Mouse (Mus musculus) natural killer cell, adult 2 months (primary cell): Measurements from ENCODE around the gene Lrrc8d.

Source experiments
- DNase-seq, 2 experiments: peaks; one replicate each; pipeline ENCODE4 v3.0.0; 2022; ENCODE audit warnings: low spot score in 2 of 2

Gene Lrrc8d

DNA sequence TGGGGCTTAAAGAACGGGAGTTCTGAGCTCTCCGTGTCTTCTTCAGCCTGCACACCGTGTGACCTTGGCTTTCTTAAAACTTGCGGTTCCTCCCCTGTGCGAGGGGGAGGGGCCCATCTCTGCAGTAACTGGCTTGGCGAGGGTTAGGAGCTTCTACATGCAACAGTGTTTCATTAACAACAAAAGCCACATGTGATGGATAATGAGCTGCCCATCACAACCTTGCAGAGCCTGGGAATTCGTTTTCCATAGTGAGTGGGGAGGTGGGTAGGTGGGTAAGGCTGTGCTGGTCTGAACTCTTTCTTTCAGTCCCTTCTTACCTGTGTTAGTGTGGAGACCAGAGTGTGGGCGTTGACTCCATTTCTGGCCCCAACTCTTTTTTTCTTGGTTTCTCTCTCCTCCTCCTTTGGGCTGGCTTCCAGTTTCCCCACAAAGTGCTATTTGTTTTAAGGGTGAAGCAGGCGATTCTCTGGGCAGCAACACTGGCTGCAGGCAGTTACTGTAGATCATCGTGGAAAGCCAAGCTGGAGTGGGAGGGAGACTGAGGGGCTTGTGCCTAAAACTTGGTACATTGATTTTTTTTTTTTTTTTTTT is 15.9 kb downstream of the Lrrc8d start:
- DNase-seq, result no peak

DNA sequence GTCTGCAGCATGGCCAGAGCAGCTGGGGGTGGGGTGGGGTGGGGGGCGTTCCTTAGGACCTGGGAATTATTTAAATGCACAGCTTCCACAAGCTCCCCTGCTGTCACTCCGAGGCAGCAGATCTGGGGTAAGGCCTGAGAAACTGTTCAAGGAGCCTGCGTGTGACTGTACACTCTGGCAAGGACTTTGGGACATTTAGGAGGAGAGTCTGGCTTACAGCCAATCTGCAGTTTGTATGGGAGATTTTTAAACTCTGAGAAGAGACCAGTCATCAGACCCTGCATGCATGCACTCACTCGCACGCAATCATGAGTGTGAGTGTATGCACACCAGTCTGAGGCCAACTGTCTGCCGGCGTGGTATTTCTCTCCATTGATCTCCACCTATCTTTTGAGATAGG is 17.5 kb downstream of the Lrrc8d start:
- DNase-seq, result no peak

DNA sequence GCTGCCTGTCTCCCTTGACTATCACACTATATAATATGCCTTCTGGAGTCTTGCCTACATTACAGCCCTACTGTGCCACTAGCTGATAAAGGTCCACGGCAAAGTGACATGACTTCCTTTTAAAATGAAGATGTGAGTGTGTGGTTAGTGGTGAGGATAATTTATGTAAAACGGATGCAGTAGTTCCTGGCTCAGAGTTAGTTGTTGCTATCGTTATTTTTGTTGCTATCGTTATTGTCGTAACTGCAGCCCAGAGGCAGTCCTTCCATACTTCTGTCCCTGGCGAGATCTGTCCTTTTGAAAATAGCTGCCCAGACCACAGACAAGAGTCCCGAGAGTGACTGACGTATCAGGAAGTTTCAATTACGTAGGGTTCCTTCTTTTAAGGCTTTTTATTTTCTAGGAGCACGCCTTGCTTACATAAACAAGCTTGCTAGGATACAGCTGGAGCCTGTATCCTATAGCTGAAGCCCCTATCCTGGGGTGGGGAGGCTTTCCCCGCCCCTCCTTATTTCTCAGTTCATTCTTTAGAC is 18.4 kb downstream of the Lrrc8d start:
- DNase-seq, result peak; percentile 84 to 86

DNA sequence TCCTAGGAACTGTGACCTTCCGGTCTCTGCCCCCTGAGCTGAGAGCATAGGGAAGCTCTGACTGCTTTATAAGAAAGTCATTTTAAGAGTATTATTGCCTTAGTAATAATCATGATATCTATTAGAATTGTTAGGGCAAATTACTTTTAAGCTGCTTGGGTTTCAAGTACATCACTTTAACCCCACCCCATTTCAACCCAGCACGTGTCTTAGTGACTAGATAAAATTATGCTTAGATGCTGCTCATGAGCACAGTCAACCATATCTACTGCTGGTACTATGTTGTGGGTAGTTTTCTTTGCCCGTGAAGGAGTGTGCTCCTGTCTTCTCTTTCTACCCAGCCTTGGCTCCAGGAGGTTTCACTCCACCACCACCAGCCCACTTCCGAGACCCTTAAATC is 21.5 kb downstream of the Lrrc8d start:
- DNase-seq, result no peak

DNA sequence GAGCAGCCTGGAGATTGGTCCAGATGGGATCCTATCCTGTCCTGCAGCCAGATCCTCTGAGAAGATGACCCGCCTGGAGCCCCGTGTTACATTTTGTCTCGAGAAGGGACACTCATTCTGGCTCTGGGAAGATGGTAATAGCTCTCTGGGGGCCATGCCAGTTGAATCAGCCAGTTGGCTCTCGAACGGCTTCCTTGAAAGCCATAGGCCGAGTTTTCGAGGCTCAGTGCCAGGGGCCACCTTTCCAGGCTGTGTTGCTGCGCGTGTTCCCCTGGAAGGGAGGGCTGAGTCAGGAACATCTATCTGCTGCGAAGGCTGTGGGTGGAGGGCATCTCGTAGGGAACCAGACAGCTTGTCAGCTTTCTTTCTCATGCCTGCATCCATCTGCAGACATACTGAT is 23.0 kb downstream of the Lrrc8d start:
- no peak for DNase-seq

DNA sequence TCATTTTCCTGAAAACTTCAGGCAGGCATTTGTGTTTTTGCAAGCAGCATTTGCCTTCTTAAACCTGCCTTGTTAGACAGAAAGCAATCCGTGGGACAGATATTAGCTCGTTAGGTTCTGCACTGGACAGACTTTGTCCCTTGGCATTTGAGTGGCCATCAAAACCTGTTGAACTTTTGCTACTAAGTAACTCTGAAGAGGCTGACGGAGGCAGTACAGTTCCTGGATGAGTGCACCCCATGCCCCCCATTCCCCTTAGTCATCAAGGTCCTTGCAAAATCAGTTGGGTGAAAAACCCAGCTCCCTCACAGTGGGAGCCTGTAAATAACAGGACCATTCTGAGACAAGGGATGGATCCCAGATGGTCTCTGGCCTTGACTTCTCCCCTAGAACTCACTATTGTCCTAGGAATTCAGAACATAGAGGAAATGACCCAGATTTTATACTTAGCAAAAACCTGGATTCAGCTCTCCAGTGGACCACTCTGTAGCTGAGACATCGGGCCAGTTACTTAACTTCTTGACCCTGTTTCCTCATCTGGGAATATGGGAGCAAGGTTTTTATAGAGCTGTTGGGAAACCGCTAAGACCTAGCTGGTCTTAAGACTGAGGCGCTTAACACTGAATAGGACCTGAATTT is 30.5 kb downstream of the Lrrc8d start:
- no peak for DNase-seq

DNA sequence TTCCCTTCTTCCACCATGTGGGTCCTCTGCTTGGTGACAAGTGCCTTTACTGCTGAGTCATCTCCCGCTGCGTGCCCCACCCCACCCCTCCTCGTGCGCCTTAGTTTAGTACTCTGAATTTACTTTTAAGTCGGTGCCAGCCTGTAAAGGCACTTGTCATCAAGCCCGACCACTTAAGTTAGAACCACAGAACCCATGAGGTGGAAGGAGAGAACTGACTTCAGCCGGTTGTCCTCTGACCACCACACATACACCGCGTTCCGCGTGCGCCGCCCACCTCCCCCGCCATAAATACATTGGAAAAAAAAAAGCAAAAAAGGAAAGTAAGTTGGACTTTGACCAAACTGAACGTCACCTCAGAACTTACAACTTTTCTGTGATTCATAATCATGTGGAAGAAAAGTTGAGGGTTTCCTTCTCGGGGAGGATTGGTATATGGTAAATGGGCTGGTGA is 31.4 kb downstream of the Lrrc8d start:
- DNase-seq, result peak; percentile 56 to 65

DNA sequence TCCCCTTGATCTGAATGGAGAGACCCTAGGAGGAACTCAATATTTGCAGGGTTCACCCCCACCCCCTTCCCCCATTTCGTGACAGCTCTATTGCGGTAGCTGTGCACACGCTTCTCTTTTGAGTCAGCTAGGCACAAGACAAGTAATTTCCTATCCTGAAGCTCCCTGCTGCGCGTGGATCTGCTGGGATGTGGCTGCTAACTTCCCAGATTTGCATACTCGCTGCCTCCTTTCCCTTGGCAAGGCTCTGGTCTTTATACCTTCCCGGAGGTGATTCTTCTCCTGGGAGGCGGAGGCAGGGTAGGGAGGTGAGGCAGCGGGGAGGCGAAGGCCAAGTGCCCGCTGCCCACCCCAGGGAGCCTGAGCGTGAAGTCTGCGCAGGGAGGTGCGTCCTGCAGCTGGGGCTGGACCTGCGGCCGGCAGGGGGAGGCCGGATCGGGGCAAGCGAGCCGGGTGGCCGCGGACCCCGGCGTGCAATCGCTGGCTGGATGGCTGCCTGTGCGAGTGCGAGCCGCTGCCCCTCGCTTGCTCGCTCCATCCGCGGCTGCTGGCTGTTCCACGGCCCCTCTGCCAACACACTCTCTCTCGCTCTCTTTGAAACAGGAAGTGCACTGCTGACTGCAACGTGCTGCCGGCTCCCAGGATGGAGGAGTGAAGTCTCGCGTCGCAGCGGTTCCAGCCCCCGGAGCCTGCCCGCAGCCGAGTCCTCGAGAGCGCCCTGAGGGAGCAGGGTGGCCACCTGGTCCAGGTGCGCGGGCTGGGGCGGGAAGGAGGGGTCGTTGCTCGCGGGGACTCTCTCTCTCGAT is 32.1 kb downstream of the Lrrc8d start:
- DNase-seq, result peak; percentile 49 to 65

DNA sequence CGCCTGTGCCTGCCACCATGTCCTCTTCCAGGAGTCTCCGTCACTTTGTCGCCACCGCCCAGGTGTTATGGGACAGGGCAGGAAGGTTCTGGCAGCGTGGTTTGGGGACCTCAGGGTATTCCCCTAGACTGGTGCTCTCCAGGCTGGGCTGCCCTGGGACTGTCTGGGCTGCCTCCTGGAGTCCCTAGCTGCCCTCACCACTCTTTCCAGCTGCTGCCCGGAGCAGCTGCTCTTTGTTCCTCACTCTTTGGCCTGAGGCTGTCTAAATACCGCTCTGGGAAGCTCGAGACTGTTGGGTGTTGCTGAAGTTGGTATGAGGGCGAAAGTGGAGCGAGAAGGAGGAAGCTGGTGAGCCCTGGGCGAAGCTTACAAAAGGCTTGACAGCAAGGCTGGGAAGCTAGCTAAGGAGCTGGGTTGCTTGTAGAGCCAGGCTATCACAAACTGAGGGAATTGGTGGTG is 32.7 kb downstream of the Lrrc8d start:
- no peak for DNase-seq

DNA sequence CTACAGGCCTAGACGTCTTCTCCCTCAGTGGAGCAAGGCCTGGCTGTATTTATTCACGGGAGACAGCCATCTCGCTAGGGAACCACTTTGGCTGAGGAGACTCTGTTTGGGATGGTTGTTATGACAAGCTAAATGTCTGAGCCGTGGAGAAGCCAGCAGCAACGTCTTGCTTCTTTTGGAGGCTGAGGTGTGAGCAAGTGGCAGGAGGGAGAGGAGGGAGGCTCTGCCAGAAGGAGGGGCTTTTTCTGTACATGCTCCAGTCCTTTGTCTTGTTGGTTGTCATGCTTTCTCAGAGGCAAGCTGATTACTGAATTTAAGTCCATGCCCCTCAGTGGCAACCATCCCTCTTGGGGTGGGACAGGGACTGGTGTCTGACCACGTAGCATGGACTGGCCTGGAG is 33.5 kb downstream of the Lrrc8d start:
- no peak for DNase-seq

DNA sequence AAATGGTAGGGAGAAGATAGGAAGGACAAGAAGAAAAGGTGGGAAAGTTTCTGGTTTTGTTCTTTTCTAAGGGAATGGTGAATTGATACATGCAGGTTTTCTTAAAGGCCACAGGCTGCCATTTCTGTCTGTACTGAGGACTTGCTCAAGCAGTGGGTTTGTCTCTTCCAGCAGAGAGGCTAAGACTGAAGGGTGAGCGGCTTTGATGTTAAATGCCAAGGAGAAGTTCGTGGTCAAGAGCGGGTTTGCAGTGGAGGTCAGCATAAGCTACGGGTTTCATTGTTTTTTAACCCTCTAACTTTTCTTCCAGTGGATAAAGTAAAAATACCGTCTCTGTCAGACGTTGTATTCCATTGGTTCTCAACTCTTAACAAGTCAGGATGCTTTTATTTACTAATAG is 36.6 kb downstream of the Lrrc8d start:
- no peak for DNase-seq

DNA sequence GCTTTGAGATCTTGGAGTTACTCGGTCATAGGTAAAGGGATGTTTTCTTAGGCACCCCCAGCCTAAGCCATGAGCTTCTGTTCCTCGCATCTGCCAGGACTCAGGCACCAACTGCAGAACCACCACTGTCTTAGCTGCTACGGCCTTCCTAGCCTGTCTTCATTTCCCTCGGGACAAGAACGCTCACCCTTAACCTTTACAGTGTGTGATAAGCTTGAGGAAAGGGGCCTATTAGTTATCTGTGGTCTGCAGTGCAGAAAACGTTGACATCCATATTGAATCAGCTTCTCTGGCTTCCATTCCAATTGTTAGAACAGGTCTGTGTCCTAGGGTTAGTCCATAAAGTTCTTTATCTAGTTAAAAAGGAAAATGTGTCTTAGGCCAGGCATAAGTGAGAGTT is 37.4 kb downstream of the Lrrc8d start:
- DNase-seq, result no peak

DNA sequence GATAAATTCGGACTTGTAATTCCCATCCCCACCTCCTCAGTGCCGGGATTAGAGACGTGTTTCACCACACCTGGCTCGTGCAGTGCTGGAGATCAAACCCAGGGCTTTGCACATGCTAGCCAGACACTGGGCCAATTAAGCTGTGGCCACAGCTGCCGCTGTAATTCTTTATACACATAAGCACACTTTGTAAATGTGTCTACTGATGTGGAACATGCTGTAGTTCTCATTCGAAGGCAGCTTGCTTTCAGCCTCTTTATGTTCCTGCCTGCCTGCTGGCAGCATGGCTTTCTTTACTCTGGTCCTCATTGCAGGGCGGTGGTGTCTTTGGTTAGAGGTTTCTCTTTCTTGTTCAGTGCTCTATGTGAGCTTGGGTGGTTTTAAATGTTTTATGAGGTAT is 40.7 kb downstream of the Lrrc8d start:
- DNase-seq, result no peak

DNA sequence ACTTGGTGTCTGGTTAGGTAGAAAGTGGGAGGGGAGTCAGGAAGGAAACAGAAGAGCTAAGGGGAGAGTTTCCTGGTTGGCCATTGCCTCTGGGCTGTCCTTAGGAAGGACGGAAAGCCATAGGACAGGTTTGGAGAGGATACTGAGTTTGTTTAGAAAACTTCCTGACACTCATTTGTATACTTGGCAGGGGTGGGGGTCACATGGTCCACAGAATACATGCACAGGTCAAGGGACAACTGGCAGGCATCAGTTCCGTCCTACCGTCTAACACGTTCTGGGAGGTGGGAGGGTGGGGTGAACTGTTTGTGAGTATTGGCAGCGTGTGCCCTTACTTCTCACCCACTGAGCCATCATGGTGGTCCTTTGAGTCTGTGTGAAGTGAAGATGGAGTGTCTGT is 42.9 kb downstream of the Lrrc8d start:
- no peak for DNase-seq

DNA sequence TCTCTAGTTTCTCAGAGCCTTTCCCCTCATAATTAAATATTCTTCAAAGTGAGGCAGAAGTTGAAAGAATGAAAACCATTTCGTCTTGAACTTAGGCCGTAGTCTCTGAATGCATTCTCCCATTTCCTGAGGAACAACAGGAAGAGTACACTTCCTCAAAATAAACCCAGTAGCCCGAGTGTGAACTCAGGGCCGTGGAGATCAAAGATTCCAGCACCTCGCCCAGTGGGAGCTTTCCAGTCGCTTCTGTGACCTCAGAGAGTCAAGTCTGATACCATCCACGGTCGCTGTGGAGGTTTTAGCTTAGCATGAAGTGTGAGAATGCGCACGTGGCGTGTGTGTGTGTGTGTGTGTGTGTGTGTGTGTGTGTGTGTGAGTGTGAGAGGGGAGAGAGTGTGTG is 45.6 kb downstream of the Lrrc8d start:
- DNase-seq, result no peak

DNA sequence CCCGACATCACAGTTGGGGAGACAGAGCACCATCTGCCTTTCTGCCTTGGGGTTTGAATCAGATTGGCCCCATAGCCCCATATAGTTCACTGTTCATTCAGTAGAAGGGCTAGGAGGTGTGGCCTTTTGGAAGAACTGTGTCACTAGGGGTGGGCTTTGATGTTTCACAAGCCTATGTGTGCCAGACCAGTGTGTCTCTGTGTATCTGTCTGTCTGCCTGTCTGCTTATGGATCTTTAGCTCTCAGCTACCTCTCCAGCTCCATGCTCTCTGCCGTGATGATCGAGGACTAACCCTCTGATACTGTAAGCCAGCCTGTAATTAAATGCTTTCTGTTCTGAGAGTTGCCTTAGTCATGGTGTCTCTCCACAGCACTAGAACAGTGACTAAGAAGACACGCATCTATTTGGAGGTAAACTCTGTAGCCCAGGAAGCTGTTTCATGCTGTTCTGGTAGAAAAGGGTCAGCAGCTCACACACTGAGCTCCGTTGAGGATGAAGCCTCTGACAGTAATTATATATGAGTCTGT is 46.2 kb downstream of the Lrrc8d start:
- no peak for DNase-seq

DNA sequence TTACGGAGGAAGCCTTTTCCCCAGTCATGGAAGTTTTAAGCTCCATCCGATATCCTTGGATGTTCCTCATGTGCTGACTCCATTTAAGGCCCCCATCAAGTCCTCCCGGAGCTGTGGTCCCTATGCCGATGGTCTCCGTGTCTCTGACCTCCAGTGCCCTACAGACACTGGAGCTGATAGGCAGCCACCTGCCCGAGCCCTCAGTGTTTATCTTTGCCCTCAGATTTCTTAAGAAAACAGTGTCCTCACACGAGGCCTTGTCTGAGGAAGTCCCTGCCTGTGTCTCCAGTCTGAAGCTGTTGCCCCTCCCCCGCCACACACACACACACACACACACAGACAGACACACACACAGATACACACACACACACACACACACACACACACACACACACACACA is 55.0 kb downstream of the Lrrc8d start:
- DNase-seq, result no peak

DNA sequence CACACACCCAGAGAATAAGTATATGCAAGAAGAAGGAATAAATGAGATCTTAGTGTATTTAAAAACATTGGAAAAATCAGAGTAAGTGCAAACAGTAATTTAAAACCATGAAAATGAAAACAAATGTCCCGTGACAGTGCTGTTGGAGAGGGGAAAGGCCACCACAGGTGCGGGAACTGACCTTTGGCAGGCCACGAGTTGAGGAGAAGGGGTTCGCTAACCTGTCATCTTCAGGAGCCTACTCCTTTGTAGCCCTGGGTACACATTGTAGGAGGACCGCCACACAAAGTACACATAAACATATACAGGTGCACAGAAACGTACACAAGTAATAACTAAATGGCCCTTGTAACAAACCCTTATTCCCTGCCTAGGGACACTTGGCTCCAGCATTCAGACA is 55.7 kb downstream of the Lrrc8d start:
- DNase-seq, result no peak

DNA sequence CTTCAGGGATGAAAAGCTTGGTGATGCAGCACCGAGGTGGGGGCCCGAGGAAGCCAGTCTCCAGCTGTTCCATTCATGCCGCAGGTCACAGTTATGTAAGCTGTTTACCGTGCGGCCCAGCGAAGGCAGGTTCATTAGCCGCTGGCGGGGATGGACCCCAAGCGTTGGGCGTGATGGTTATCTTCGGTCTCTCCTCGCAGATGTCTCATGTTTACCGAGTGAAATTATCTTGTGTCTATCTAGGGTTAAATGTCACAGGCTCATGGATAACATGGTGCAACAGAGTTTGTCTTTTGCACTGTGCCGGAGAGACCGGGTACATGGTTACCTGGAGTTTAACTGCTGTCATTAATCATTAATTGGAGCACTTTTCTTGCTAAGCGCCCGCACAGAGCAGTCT is 58.2 kb downstream of the Lrrc8d start:
- no peak for DNase-seq

DNA sequence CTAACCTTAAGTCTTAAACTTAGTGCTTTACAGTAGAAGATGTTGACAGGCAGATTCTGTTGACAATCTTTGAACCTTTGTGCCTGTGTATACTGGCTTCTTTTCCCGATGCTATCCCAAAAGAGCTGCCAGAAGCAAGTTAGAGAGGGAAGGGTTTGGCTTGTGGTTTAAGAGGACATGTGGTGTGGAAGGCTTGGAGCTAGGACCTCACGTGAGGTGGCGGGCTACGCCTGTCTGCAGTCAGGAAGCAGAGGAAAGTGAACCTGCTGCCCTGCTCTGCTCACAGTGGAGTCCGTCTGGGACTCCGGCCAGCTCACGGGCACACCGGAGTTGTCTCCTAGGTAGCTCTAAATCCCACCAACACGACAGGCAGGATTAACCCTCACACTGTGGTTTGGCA is 59.1 kb downstream of the Lrrc8d start:
- no peak for DNase-seq

DNA sequence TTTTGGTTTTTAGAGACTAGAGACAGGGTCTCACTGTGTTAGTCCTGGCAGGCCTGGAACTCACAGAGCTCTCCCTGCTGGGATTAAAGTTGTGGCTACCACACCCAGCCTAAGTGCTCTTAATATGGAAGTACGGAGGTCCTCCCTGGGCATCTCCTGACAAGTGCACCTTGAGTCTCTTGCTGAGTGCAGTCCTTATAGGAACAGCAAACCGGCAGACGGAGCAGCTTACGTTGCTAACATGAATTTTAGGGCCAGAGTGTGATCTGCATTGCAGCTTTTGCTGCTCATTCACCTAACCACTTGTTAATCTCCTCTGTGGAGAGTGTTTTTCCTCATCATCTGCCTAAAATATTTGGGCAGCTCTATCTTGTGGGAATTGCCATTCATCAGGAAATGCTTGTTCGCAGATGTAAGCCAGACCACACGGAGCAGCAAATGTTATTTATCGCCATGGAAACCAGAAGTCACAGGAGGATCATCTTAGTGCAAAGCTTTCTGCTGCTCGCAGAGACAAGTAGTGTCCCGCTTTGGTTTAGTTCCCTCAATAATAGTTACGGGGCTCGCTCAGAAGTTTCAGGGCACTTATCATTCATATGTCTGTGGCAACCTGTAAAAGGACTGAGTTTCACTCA is 62.2 kb downstream of the Lrrc8d start:
- DNase-seq, result no peak

DNA sequence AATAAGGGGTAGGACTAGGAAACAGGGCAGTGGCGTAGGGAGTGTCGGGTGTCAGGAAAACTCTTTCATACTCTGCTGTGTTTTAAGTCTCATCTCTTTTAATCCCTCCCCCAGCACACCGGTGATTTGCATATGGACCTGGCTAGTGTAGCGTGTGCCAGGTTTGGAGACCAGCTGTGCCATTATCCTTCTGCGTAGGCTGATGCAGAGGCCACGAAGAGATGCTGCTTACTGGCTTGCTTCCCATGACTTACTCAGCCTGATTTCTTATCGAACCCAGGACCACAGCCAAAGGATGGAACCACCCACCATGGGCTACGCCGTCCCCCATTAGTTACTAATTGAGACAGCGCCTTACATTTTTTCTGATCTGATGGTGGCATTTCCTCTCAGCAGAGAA is 64.6 kb downstream of the Lrrc8d start:
- DNase-seq, result no peak
